Mouse (Mus musculus) cerebellum, postnatal 36 days (tissue): ENCODE measurements around the gene Nt5m.
A peak's percentile ranks its signal among the peaks of the same experiment; 100 is the strongest.
"Not testable (repeated sequence)": the region's sequence is repeated elsewhere in the genome, so short reads cannot be mapped to it uniquely, and the experiment has no call there.

Experiments used
- DNase-seq, 2 experiments: peaks; one replicate each; pipeline ENCODE4 v3.0.0; 2021 to 2022; ENCODE audit warnings: mixed read lengths in 2 of 2

Nt5m gene

GRCm38 (mm10) chr11:59839008-59839458, at the start of gene Nt5m:
Gene Nt5m, plus strand, starts transcription at chr11:59839447.
- peak; percentile 92 to 95 for DNase-seq

GRCm38 (mm10) chr11:59793390-59793789, 45.9 kb upstream of the Nt5m start:
- DNase-seq = no peak

- DNase-seq = no peak
These were observed 38.8 kb upstream of the Nt5m start for GRCm38 (mm10) chr11:59800412-59800811.

GRCm38 (mm10) chr11:59801881-59802280, 37.4 kb upstream of the Nt5m start:
- no peak for DNase-seq

GRCm38 (mm10) chr11:59803516-59803915, 35.7 kb upstream of the Nt5m start:
- no peak for DNase-seq

GRCm38 (mm10) chr11:59804409-59805110, 34.7 kb upstream of the Nt5m start:
- DNase-seq = peak; percentile 70 to 79

GRCm38 (mm10) chr11:59805256-59805655, 34.0 kb upstream of the Nt5m start:
- no peak for DNase-seq

GRCm38 (mm10) chr11:59805656-59806055, 33.6 kb upstream of the Nt5m start:
- peak; percentile 33 to 34 for DNase-seq

GRCm38 (mm10) chr11:59808170-59808960, 30.9 kb upstream of the Nt5m start:
- DNase-seq = no peak

- peak in 1 of 2 experiments; percentile 30 for DNase-seq
These were observed 30.1 kb upstream of the Nt5m start for GRCm38 (mm10) chr11:59809071-59809669.

GRCm38 (mm10) chr11:59809670-59810474, 29.4 kb upstream of the Nt5m start, which contains the start of gene Flcn:
Gene Flcn, minus strand, starts transcription at chr11:59810016.
- DNase-seq = peak; percentile 88 to 90

- DNase-seq = no peak
These were observed 28.6 kb upstream of the Nt5m start for GRCm38 (mm10) chr11:59810480-59811158.

GRCm38 (mm10) chr11:59811211-59811610, 28.0 kb upstream of the Nt5m start:
- DNase-seq = no peak

GRCm38 (mm10) chr11:59813276-59813675, 26.0 kb upstream of the Nt5m start:
- DNase-seq = no peak

- no peak for DNase-seq
These were observed 24.9 kb upstream of the Nt5m start for GRCm38 (mm10) chr11:59814311-59814710.

- DNase-seq = no peak
These were observed 24.3 kb upstream of the Nt5m start for GRCm38 (mm10) chr11:59814936-59815335.

- DNase-seq = no peak
These were observed 23.7 kb upstream of the Nt5m start for GRCm38 (mm10) chr11:59815482-59816065.

- no peak for DNase-seq
These were observed 21.3 kb upstream of the Nt5m start for GRCm38 (mm10) chr11:59817916-59818315.

GRCm38 (mm10) chr11:59821625-59822024, 17.6 kb upstream of the Nt5m start:
- no peak for DNase-seq

GRCm38 (mm10) chr11:59837789-59838188, 1.5 kb upstream of the Nt5m start:
- not testable (repeated sequence) for DNase-seq

- DNase-seq = no peak
These were observed 821 bp upstream of the Nt5m start for GRCm38 (mm10) chr11:59838426-59838825.
